Mouse (Mus musculus): ENCODE results near the gene Pbx1. TPM values are rescaled to one million over a fixed set of nuclear protein-coding genes. Genes with fewer than 3 reads are reported as not detected.

Pbx1 gene
- total and polyA plus RNA-seq, 2 experiments from 2014 or later, result 37.6 to 44.4 TPM

DNA sequence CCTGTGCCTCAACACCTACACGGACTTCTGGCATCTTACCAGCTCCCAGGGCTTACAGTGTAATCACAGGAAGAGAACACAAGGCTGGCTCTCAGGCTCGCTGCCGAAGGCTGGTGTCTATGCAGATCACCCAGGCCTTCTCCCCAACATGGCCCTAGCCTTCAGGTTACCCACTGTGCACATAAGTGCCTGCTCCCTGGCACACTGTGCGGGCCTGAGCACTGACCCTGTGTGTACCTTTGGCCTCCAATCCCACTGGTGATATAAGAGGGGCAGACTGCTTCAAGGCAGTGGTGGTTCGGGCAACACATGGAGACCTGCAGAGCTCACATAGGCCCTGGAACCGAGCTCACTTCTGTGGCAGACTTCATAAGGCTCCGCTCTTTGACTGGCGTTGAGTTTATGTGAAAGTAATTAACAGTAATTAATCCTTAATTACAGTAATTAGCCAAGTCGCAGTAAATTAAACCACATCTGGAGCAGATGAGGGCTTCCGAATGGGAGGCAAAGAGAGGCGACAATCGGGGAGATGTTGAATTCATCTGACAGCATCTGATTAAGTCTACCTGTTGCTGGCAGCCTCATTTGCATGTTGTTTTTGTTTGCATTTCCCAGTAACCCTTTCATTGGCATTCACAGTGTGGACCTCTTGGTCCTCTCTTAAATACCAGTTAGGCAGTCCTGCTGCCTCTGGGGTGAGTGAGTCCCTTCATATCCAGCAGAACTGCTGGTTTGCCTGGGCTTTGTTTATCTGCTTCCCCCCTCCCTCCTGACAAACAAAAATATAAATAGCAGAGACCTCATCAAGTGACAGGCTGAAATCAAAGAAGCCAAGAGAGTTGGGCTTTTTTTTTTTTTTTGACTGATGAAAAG, 163.1 kb downstream of the Pbx1 start:
- Histone ChIP-seq H3K36me3 (ENCODE audit: insufficient read depth, low read length) (no peaks in the 10 kb centered on the region), H3K27me3 (ENCODE audit: insufficient read depth, low read length) (no peaks in the 10 kb centered on the region), H3K4me2 (ENCODE audit: low read depth, low read length) (no peak overlapping the region), H3K4me1 (ENCODE audit: insufficient read depth, low read length) (no peaks in the 10 kb centered on the region), H3K9me3 (ENCODE audit: low read length) (no peaks in the 10 kb centered on the region), H3K9ac (replicated peaks; ENCODE audit: low read length) (no peak overlapping the region), H3K4me3 (ENCODE audit: low read length) (no peak overlapping the region), H3K27ac (no peak overlapping the region)
- 52% methylated on average over 12 of the region's 12 CpGs for WGBS
- ATAC-seq (no peak), DNase-seq (ENCODE audit: low spot score) (no peak)
- TF ChIP-seq CTCF (IDR thresholded peaks at IDR 0.05; ENCODE audit: low read depth), result no peak

DNA sequence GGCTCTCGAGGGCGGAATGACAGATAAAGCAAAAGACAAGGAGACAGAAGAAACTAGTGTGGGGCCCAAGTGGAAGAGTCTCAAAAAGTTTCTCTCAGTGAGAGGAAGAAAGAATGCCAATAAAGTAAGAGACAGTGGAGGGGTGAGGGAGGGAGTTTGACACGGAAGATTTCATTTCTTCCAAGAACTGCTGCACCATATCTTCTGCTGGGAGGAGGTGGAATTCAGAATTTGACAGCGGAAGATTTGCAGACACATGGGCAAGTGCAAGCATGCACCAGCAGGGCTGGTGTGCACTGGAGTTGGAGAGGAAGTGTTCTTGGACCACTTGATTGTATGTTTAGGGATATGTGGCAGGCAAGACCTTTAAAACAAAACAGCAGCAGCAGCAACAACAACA, 163.8 kb downstream of the Pbx1 start:
- DNase-seq (ENCODE audit: low spot score) (no peak), ATAC-seq (no peak)
- no peak overlapping the region for H3K4me3 ChIP-seq (ENCODE audit: low read length)
- H3K4me1 ChIP-seq (ENCODE audit: insufficient read depth, low read length), result no peaks in the 10 kb centered on the region
- H3K4me2 ChIP-seq (ENCODE audit: low read depth, low read length), result no peak overlapping the region
- no peaks in the 10 kb centered on the region for H3K27me3 ChIP-seq (ENCODE audit: insufficient read depth, low read length)
- no peaks in the 10 kb centered on the region for H3K9me3 ChIP-seq (ENCODE audit: low read length)
- 89% methylated on average over 4 of the region's 4 CpGs for WGBS
- no peaks in the 10 kb centered on the region for H3K36me3 ChIP-seq (ENCODE audit: insufficient read depth, low read length)
- TF ChIP-seq CTCF (IDR thresholded peaks at IDR 0.05; ENCODE audit: low read depth), result no peak
- H3K9ac ChIP-seq (replicated peaks; ENCODE audit: low read length), result no peak overlapping the region
- no peak overlapping the region for H3K27ac ChIP-seq

DNA sequence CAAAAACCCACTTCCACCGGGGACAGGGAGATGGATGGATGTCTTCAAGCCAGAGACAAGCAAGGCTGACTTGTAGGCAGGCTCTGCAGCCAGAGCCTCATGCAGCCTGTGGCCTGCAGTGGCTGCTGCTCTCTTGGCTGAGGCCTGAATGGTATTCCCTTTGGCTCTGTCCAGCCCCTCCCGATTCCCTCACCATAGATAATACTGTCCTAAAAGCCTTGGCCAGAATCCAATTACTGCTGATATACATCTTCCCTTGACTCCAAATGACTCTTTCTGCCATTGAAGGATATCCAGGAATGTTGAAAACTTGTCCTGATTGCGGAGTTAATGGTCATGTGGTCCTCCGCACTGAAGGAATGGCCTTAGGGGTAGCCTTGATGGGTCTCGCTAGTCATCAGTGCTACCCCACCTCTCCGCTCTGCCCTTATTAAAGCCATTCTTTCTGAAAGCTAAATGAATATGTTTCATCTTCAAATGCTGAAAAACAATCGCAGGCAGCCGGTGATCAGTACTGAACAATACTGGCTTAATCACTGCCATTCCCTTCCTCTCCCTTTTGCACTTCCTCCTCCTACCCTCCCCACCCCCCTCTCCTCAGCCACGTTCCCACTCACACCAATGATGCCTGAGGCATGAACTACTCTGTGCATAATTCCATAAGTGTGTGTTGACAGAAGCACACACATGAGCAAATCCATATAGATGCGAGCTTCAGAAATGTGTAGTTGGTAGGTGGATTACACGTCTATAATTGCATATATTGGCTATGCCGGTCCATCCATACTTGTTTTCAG, 166.3 kb downstream of the Pbx1 start:
- Histone ChIP-seq H3K36me3 (ENCODE audit: insufficient read depth, low read length) (no peaks in the 10 kb centered on the region), H3K9me3 (ENCODE audit: low read length) (no peaks in the 10 kb centered on the region), H3K27me3 (ENCODE audit: insufficient read depth, low read length) (no peaks in the 10 kb centered on the region), H3K27ac (no peak overlapping the region), H3K9ac (replicated peaks; ENCODE audit: low read length) (no peak overlapping the region), H3K4me1 (ENCODE audit: insufficient read depth, low read length) (no peaks in the 10 kb centered on the region), H3K4me3 (ENCODE audit: low read length) (no peak overlapping the region), H3K4me2 (ENCODE audit: low read depth, low read length) (no peak overlapping the region)
- DNase-seq (ENCODE audit: low spot score) (peak; percentile 34), ATAC-seq (no peak; the same call in 1 of the 2 replicates)
- TF ChIP-seq CTCF (IDR thresholded peaks at IDR 0.05; ENCODE audit: low read depth), result no peak
- WGBS, result 75% methylated on average over 12 of the region's 12 CpGs

DNA sequence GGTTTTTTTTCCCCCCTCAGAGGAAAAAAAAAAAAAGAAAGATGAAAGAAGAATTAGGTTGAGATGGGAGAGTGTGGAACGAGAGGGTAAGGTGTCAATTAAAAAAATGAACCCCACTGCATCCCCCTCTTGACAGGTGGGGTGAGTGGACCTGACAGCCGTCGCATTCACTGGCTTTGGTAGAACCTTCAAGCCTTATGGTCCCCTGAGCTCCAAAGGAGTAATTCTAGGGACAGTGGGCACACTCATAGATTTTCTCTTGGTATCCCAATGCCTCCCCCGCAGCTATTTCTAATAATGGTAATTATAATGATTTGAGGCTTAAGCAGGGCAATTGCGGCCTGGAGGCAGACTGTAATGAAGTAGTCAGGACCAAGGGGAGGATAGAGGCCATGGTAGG, 167.0 kb downstream of the Pbx1 start:
- WGBS, result 81% methylated on average over 5 of the region's 5 CpGs
- H3K9ac ChIP-seq (replicated peaks; ENCODE audit: low read length), result no peak overlapping the region
- ATAC-seq, result no peak
- no peaks in the 10 kb centered on the region for H3K27me3 ChIP-seq (ENCODE audit: insufficient read depth, low read length)
- no peak for DNase-seq (ENCODE audit: low spot score)
- no peak overlapping the region for H3K4me3 ChIP-seq (ENCODE audit: low read length)
- H3K4me2 ChIP-seq (ENCODE audit: low read depth, low read length), result no peak overlapping the region
- no peak overlapping the region for H3K27ac ChIP-seq
- H3K36me3 ChIP-seq (ENCODE audit: insufficient read depth, low read length), result no peaks in the 10 kb centered on the region
- no peak for TF ChIP-seq CTCF (IDR thresholded peaks at IDR 0.05; ENCODE audit: low read depth)
- H3K4me1 ChIP-seq (ENCODE audit: insufficient read depth, low read length), result no peaks in the 10 kb centered on the region
- no peaks in the 10 kb centered on the region for H3K9me3 ChIP-seq (ENCODE audit: low read length)

DNA sequence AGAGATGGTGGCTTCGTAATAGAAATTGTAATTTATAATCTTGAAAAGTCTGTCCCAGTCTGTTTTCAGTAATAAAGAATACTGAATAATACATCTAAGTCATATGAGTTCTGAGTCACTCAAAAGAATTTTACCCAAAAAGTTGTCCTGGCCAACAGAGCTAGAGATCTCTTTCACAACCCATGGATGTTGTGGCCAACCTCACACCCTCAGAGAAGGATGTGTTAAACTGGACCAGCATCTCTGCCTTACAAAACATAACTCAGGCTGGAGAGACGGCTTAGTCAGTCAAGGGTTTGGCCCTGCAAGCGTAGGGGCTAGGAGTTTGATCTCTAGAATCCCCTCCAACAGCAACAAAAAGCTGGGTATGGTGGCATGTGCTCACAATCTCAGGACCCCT, 171.7 kb downstream of the Pbx1 start:
- Histone ChIP-seq H3K4me2 (ENCODE audit: low read depth, low read length) (no peak overlapping the region), H3K27me3 (ENCODE audit: insufficient read depth, low read length) (no peaks in the 10 kb centered on the region), H3K27ac (no peak overlapping the region), H3K9ac (replicated peaks; ENCODE audit: low read length) (no peak overlapping the region), H3K4me1 (ENCODE audit: insufficient read depth, low read length) (no peaks in the 10 kb centered on the region), H3K4me3 (ENCODE audit: low read length) (no peak overlapping the region), H3K36me3 (ENCODE audit: insufficient read depth, low read length) (no peaks in the 10 kb centered on the region), H3K9me3 (ENCODE audit: low read length) (no peaks in the 10 kb centered on the region)
- TF ChIP-seq CTCF (IDR thresholded peaks at IDR 0.05; ENCODE audit: low read depth), result no peak
- no peak for DNase-seq (ENCODE audit: low spot score)
- no peak for ATAC-seq
- 76% methylated on average over 3 of the region's 3 CpGs for WGBS

DNA sequence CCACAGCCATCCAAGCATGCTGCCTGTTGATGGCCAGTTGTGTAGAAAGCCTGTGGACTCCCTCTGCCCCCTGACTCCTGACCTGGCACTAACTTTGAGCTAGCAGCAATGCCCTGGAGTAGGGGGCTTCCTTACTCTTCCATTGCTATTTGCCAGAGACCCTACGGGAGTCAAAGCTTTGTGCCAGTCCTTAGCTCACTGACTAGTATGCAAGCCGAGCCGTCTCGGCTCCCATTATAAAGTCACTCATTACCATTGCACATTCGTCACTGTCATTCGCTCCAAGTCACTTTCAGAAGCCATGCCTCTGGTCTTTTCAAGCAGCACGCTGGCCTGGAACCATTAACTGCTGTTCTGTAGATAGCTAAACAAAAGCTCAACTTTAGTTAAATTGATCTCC, 173.2 kb downstream of the Pbx1 start:
- H3K27ac ChIP-seq, result no peak overlapping the region
- no peak for TF ChIP-seq CTCF (IDR thresholded peaks at IDR 0.05; ENCODE audit: low read depth)
- DNase-seq (ENCODE audit: low spot score) (peak; percentile 44), ATAC-seq (0 out of 2 replicates have a peak, but pooled peaks have one; percentile 27)
- no peak overlapping the region for H3K9ac ChIP-seq (replicated peaks; ENCODE audit: low read length)
- no peak overlapping the region for H3K4me2 ChIP-seq (ENCODE audit: low read depth, low read length)
- 30% methylated on average over 7 of the region's 7 CpGs for WGBS
- no peaks in the 10 kb centered on the region for H3K36me3 ChIP-seq (ENCODE audit: insufficient read depth, low read length)
- no peaks in the 10 kb centered on the region for H3K9me3 ChIP-seq (ENCODE audit: low read length)
- no peak overlapping the region for H3K4me3 ChIP-seq (ENCODE audit: low read length)
- no peaks in the 10 kb centered on the region for H3K4me1 ChIP-seq (ENCODE audit: insufficient read depth, low read length)
- H3K27me3 ChIP-seq (ENCODE audit: insufficient read depth, low read length), result no peaks in the 10 kb centered on the region
